Mouse (Mus musculus) liver, embryonic 14.5 days (tissue): ENCODE measurements at regions not wholly inside any gene's neighbourhood (a gene's known extent, or its start where the extent isn't known, plus 50 kb on each side); places are given as distances from the start of the nearest gene placed in this dataset.

Experiments used
- ATAC-seq: fragments of 200-750 bp; cut with Nextera tagmentation; 2 replicates; pipeline ENCODE4 v1.8.0; 2017; ENCODE audit warnings: moderate number of reproducible peaks, mild to moderate bottlenecking, moderate library complexity; ENCODE audit not compliant: insufficient read depth
- DNase-seq, 3 experiments: peaks; one replicate each; pipeline ENCODE4 v3.0.0-alpha.2; 2012 to 2013; ENCODE audit warnings: low read depth in 3 of 3, low spot score in 3 of 3
- H3K27ac ChIP-seq: fragments of 300-500 bp; sonication (generic); 2 replicates; pipeline ENCODE4 v1.5.1; 2014; ENCODE audit warnings: moderate library complexity, mild to moderate bottlenecking, control low read depth, inconsistent platforms
- H3K27me3 ChIP-seq: fragments of 300-500 bp; sonication (generic); 2 replicates; pipeline ENCODE4 v1.6.1; 2014; ENCODE audit warnings: mild to moderate bottlenecking, low read length, moderate library complexity; ENCODE audit not compliant: control insufficient read depth, insufficient read depth
- H3K36me3 ChIP-seq: fragments of 300-500 bp; sonication (generic); replicated peaks from 2 replicates; pipeline ENCODE4 v1.6.1; 2014; ENCODE audit warnings: low read depth; ENCODE audit not compliant: control insufficient read depth, insufficient read depth
- H3K4me1 ChIP-seq, 2 experiments: fragments of 200-500 bp in 1 of 2; fragments of 300-500 bp in 1 of 2; sonication (generic) in 1 of 2; replicated peaks; 2 replicates each; pipeline ENCODE4 v1.6.1; 2012 to 2014; ENCODE audit warnings: antibody characterized with exemption in 1 of 2, inconsistent platforms in 1 of 2, low read length in 1 of 2; ENCODE audit not compliant: control insufficient read depth in 2 of 2, insufficient read depth in 2 of 2
- H3K4me2 ChIP-seq: fragments of 300-500 bp; sonication (generic); 2 replicates; pipeline ENCODE4 v1.6.1; 2014; ENCODE audit warnings: low read depth, mild to moderate bottlenecking, control low read depth, moderate library complexity
- H3K4me3 ChIP-seq, 2 experiments: fragments of 200-500 bp in 1 of 2; fragments of 300-500 bp in 1 of 2; sonication (generic) in 1 of 2; 2 replicates each; pipeline ENCODE4 v1.5.1; 2012 to 2014; ENCODE audit warnings: low read depth in 2 of 2, low read length in 2 of 2, mild to moderate bottlenecking in 2 of 2, control low read depth in 1 of 2, inconsistent platforms in 1 of 2, moderate library complexity in 1 of 2; ENCODE audit not compliant: insufficient read depth in 1 of 2
- H3K9ac ChIP-seq: fragments of 300-500 bp; sonication (generic); replicated peaks from 2 replicates; pipeline ENCODE4 v1.6.1; 2014; ENCODE audit warnings: mild to moderate bottlenecking, control low read depth, moderate library complexity
- H3K9me3 ChIP-seq: fragments of 300-500 bp; sonication (generic); 2 replicates; pipeline ENCODE4 v1.6.1; 2016; ENCODE audit warnings: low read length, mixed read lengths; ENCODE audit not compliant: control insufficient read depth
- CTCF ChIP-seq: IDR thresholded peaks from 2 replicates; pipeline ENCODE4 v1.5.1; 2016; ENCODE audit warnings: antibody characterized with exemption, low read depth, control low read depth
- EP300 ChIP-seq: IDR thresholded peaks from 2 replicates; pipeline ENCODE4 v1.6.1; 2016; ENCODE audit warnings: antibody characterized with exemption, low read depth
- WGBS: fragments of 180-500 bp; shearing (Covaris S2); extraction: QIAGEN DNeasy Blood & Tissue Kit; methylation state at CpG from one replicate; pipeline ENCODE4 v1.1.7; 2014; ENCODE audit not compliant: insufficient replicate concordance; 5-methylcytosine and 5-hydroxymethylcytosine counted together

DNA sequence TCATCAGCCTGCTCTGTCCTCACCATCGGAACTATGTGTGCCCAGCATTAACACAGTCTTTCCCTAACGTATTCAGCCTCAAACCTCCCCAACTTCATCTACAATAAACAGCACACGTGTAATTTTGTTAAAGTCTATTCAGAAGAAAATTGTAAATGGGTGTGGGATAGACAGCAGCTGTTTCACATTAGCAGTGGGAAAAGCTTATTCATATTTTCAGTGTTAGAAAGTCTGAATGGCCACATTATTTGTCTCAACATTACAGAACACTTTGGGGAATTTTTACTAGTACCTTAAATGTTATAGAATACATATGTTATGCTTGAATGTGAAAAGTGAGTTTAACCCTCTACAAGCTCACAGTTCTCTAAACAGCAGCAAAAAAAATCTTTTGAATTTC lies 266.8 kb upstream of the Mad2l1 start:
- ATAC-seq (no peak), DNase-seq (no peak)
- Histone ChIP-seq H3K4me2 (no peak overlapping the region), H3K36me3 (no peaks in the 10 kb centered on the region), H3K9me3 (no peaks in the 10 kb centered on the region), H3K9ac (no peak overlapping the region), H3K4me1 (peaks cover 16 to 21% of the 10 kb centered on the region in 2 experiments), H3K27ac (no peak overlapping the region), H3K27me3 (no peaks in the 10 kb centered on the region), H3K4me3 (no peak overlapping the region)
- TF ChIP-seq EP300 (no peak), CTCF (no peak)
- WGBS, result 74% methylated on average over 3 of the region's 3 CpGs

- Histone ChIP-seq H3K27me3 (no peaks in the 10 kb centered on the region), H3K4me1 (peaks cover 16 to 21% of the 10 kb centered on the region in 2 experiments), H3K4me2 (peak overlapping the region; percentile 47), H3K4me3 (no peak overlapping the region), H3K9me3 (no peaks in the 10 kb centered on the region), H3K36me3 (no peaks in the 10 kb centered on the region), H3K27ac (peak overlapping the region; percentile 50; the same call in 1 of the 2 replicates), H3K9ac (no peak overlapping the region)
- DNase-seq (peak; percentile 15 to 42 (median 24)), ATAC-seq (peak; percentile 59; the same call in 1 of the 2 replicates)
- no peak for TF ChIP-seq CTCF
- TF ChIP-seq EP300, result peak; percentile 74
- 21% methylated on average over 6 of the region's 6 CpGs for WGBS
Observed at GRCm38 (mm10) chr6:66271414-66272206, 263.6 kb upstream of the Mad2l1 start.

DNA sequence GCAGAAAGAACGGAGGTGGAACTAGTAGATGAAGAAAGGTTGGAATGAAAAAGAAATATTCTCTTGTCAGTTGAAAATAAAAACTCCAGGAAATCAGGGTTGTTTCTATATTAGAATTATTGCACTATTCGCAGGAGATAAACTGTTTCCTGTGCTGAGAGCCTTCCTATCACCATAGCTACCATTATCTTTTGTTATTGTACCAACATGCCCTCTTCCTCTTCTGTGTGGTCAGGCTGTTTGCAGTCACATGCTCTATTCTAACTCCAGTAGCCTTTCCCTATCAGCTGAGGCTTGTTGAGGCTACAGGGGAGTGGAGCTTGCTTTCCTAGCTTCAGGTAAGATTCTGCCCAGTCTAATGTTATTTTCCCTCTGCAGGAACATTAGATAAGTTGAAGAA lies 263.0 kb upstream of the Mad2l1 start:
- Histone ChIP-seq H3K4me2 (peak overlapping the region; percentile 47), H3K27ac (no peak overlapping the region; the same call in 1 of the 2 replicates), H3K4me3 (no peak overlapping the region), H3K4me1 (peaks cover 16 to 21% of the 10 kb centered on the region in 2 experiments), H3K36me3 (no peaks in the 10 kb centered on the region), H3K27me3 (no peaks in the 10 kb centered on the region), H3K9me3 (no peaks in the 10 kb centered on the region), H3K9ac (no peak overlapping the region)
- peak; percentile 22 to 37 (median 26) for DNase-seq
- TF ChIP-seq CTCF (no peak), EP300 (no peak)
- peak; percentile 85 for ATAC-seq
- whole genome bisulfite sequencing, result 25% methylated on average over 2 of the region's 2 CpGs

DNA sequence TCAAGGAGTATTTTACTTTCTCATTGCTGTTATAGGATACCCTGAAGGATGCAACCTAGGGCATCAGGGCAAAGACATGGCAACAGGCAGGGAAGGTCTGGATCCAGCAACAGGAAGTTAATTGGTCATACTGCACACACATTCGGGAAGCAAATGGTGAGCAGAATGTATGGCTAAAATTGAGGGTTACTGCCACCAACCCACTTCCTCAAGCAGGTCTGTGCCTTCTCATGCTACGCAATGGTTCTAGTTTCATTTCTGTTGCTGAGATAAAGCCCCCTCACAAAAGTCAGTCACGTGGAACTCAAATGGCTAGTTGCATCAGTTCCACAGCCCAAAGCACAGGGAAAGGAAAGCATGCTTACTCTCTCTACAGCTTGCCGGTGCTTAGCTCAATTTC lies 260.5 kb upstream of the Mad2l1 start:
- no peak overlapping the region for H3K27ac ChIP-seq
- WGBS, result 45% methylated on average over 4 of the region's 4 CpGs
- no peak for TF ChIP-seq CTCF
- TF ChIP-seq EP300, result no peak
- no peak overlapping the region for H3K4me2 ChIP-seq
- no peaks in the 10 kb centered on the region for H3K9me3 ChIP-seq
- no peak overlapping the region for H3K9ac ChIP-seq
- ATAC-seq (no peak), DNase-seq (no peak)
- peaks cover 16 to 19% of the 10 kb centered on the region in 2 experiments for H3K4me1 ChIP-seq
- no peaks in the 10 kb centered on the region for H3K36me3 ChIP-seq
- H3K4me3 ChIP-seq, result no peak overlapping the region
- no peaks in the 10 kb centered on the region for H3K27me3 ChIP-seq

- no peak overlapping the region for H3K27ac ChIP-seq
- no peaks in the 10 kb centered on the region for H3K9me3 ChIP-seq
- DNase-seq (no peak), ATAC-seq (no peak)
- no peaks in the 10 kb centered on the region for H3K27me3 ChIP-seq
- H3K4me3 ChIP-seq, result no peak overlapping the region
- WGBS, result 71% methylated on average over 8 of the region's 8 CpGs
- no peak overlapping the region for H3K4me2 ChIP-seq
- H3K36me3 ChIP-seq, result no peaks in the 10 kb centered on the region
- H3K9ac ChIP-seq, result no peak overlapping the region
- H3K4me1 ChIP-seq, result no peaks in the 10 kb centered on the region
- TF ChIP-seq EP300 (no peak), CTCF (no peak)
Observed at GRCm38 (mm10) chr6:66280701-66281100, 254.5 kb upstream of the Mad2l1 start.
